Mouse (Mus musculus): Measurements from ENCODE around the gene Kcnma1. TPM values are rescaled to one million over a fixed set of nuclear protein-coding genes. Genes with fewer than 3 reads are reported as not detected.

Kcnma1 gene
- polyA plus RNA-seq, 1 experiment from 2014 or later, result 1.0 TPM

- Histone ChIP-seq H3K27ac (ENCODE audit: low read length) (no peak overlapping the region), H3K4me3 (ENCODE audit: low read length) (no peak overlapping the region), H3K36me3 (ENCODE audit: control insufficient read depth, insufficient read depth, low read length) (no peaks in the 10 kb centered on the region), H3K9me3 (ENCODE audit: control insufficient read depth, low read length) (no peaks in the 10 kb centered on the region), H3K4me2 (ENCODE audit: low read depth, low read length) (no peak overlapping the region), H3K4me1 (replicated peaks; ENCODE audit: control insufficient read depth, insufficient read depth, low read length) (no peaks in the 10 kb centered on the region), H3K9ac (ENCODE audit: low read length) (no peak overlapping the region), H3K27me3 (ENCODE audit: control insufficient read depth, insufficient read depth, low read depth, low read length) (no peaks in the 10 kb centered on the region)
- no peak for ATAC-seq (ENCODE audit: low read depth)
- WGBS, result 49% methylated on average over 7 of the region's 7 CpGs
Observed at GRCm38 (mm10) chr14:23605740-23606139, 408.6 kb downstream of the Kcnma1 start.

GRCm38 (mm10) chr14:23602937-23603336, 411.4 kb downstream of the Kcnma1 start:
- H3K27me3 ChIP-seq (ENCODE audit: control insufficient read depth, insufficient read depth, low read depth, low read length), result no peaks in the 10 kb centered on the region
- no peak for ATAC-seq (ENCODE audit: low read depth)
- H3K36me3 ChIP-seq (ENCODE audit: control insufficient read depth, insufficient read depth, low read length), result no peaks in the 10 kb centered on the region
- H3K9me3 ChIP-seq (ENCODE audit: control insufficient read depth, low read length), result no peaks in the 10 kb centered on the region
- H3K4me2 ChIP-seq (ENCODE audit: low read depth, low read length), result no peak overlapping the region
- H3K4me3 ChIP-seq (ENCODE audit: low read length), result no peak overlapping the region
- no peak overlapping the region for H3K9ac ChIP-seq (ENCODE audit: low read length)
- 23% methylated on average over 4 of the region's 4 CpGs for WGBS
- no peaks in the 10 kb centered on the region for H3K4me1 ChIP-seq (replicated peaks; ENCODE audit: control insufficient read depth, insufficient read depth, low read length)
- H3K27ac ChIP-seq (ENCODE audit: low read length), result no peak overlapping the region

GRCm38 (mm10) chr14:23602054-23602453, 412.2 kb downstream of the Kcnma1 start:
- no peak for ATAC-seq (ENCODE audit: low read depth)
- no peaks in the 10 kb centered on the region for H3K36me3 ChIP-seq (ENCODE audit: control insufficient read depth, insufficient read depth, low read length)
- no peak overlapping the region for H3K4me3 ChIP-seq (ENCODE audit: low read length)
- H3K27ac ChIP-seq (ENCODE audit: low read length), result no peak overlapping the region
- no peaks in the 10 kb centered on the region for H3K9me3 ChIP-seq (ENCODE audit: control insufficient read depth, low read length)
- 75% methylated on average over 2 of the region's 2 CpGs for WGBS
- no peak overlapping the region for H3K4me2 ChIP-seq (ENCODE audit: low read depth, low read length)
- no peak overlapping the region for H3K9ac ChIP-seq (ENCODE audit: low read length)
- no peaks in the 10 kb centered on the region for H3K27me3 ChIP-seq (ENCODE audit: control insufficient read depth, insufficient read depth, low read depth, low read length)
- H3K4me1 ChIP-seq (replicated peaks; ENCODE audit: control insufficient read depth, insufficient read depth, low read length), result no peaks in the 10 kb centered on the region

DNA sequence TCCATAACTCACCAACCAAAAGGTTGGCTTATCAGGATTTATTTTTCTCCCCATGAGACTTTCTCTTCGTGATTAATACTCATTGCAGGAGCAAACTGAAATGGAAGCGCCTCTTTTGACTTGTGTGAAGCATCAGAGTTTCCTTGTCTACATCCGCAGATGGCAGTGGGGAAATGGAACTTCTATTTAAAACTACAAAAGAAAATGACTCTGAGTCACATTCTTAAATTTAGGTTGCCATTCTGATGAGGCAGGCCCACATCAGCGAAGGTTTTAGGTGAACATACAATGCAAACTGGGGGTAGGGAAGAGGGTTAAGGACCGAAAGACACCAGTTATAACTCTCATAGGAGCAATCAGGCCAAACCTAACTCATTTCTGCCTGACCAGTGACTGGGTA, 419.7 kb downstream of the Kcnma1 start:
- no peak for ATAC-seq (ENCODE audit: low read depth)
- Histone ChIP-seq H3K9ac (ENCODE audit: low read length) (no peak overlapping the region), H3K27ac (ENCODE audit: low read length) (no peak overlapping the region), H3K4me2 (ENCODE audit: low read depth, low read length) (no peak overlapping the region), H3K4me3 (ENCODE audit: low read length) (no peak overlapping the region), H3K36me3 (ENCODE audit: control insufficient read depth, insufficient read depth, low read length) (no peaks in the 10 kb centered on the region), H3K4me1 (replicated peaks; ENCODE audit: control insufficient read depth, insufficient read depth, low read length) (no peaks in the 10 kb centered on the region), H3K9me3 (ENCODE audit: control insufficient read depth, low read length) (no peaks in the 10 kb centered on the region), H3K27me3 (ENCODE audit: control insufficient read depth, insufficient read depth, low read depth, low read length) (no peaks in the 10 kb centered on the region)
- WGBS, result 75% methylated on average over 5 of the region's 5 CpGs

DNA sequence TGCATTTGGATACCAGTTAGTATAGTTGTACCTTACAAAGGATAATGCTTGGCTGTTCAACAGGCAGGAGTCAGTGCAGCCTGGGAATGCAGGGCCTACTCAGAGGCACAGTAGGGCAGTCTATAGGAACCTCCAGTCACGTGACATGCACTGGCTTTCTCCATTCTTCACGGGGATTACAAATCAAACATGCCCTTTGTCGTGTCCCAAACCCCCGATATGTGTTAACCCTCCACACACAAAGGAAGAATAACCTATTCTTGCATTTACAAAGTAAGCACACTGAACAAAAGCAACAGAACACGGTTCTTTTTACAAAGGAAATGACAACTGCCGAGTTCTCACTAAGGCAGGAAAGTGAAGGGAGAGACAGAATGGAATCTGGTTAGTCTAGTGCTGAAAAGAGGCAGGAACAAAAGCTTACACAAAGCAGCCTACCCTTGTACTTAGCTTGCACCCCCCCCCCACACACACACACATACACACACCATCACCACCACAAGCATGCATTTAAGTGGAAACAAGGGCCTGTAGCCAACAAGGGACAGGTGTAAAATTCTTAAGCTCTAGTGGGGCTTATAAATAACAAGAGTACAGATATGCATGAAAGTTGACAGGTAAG, 421.4 kb downstream of the Kcnma1 start:
- Histone ChIP-seq H3K36me3 (ENCODE audit: control insufficient read depth, insufficient read depth, low read length) (no peaks in the 10 kb centered on the region), H3K9me3 (ENCODE audit: control insufficient read depth, low read length) (no peaks in the 10 kb centered on the region), H3K4me1 (replicated peaks; ENCODE audit: control insufficient read depth, insufficient read depth, low read length) (no peaks in the 10 kb centered on the region), H3K27ac (ENCODE audit: low read length) (no peak overlapping the region; the same call in 1 of the 2 replicates), H3K4me3 (ENCODE audit: low read length) (no peak overlapping the region), H3K4me2 (ENCODE audit: low read depth, low read length) (no peak overlapping the region), H3K9ac (ENCODE audit: low read length) (no peak overlapping the region), H3K27me3 (ENCODE audit: control insufficient read depth, insufficient read depth, low read depth, low read length) (no peaks in the 10 kb centered on the region)
- ATAC-seq (ENCODE audit: low read depth), result no peak; the same call in 1 of the 2 replicates
- 46% methylated on average over 6 of the region's 6 CpGs for WGBS

DNA sequence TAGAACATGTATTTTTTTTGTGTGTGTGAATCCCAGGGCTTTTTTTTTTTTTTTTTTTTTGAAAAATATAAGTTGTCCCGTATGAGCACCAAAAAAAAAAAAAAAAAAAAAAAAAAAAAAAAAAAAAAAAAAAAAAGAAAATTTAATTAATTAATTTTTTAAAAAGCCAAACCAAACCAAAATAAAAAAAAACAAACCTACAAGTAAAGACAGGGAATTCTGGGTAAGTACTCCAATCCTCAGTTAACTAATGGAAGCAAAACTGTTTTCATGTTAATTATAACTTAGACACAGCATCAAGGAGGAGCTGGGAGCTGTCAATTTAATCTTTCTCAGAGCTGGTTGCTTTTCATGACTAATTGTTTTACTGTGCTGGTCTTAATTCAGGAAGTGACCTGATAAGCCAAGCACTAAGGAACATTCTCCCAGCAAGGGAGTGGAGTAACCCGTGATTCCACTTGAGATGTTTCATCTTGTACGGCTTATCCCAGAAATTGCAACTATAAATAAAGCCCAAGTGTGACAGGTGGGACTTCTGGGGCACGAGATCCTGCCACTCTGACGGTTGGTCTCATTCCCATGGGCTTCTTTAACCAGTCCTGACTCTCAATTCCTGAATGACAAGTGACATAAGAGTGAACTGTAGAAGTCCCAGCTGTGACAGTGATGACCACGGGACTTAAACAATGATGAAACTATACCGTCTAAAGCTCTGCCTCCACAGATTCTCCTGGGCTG, 424.4 kb downstream of the Kcnma1 start:
- no peak overlapping the region for H3K4me2 ChIP-seq (ENCODE audit: low read depth, low read length)
- WGBS, result 61% methylated on average over 7 of the region's 7 CpGs
- no peaks in the 10 kb centered on the region for H3K36me3 ChIP-seq (ENCODE audit: control insufficient read depth, insufficient read depth, low read length)
- no peak for ATAC-seq (ENCODE audit: low read depth)
- no peak overlapping the region for H3K4me3 ChIP-seq (ENCODE audit: low read length)
- no peaks in the 10 kb centered on the region for H3K4me1 ChIP-seq (replicated peaks; ENCODE audit: control insufficient read depth, insufficient read depth, low read length)
- no peak overlapping the region for H3K9ac ChIP-seq (ENCODE audit: low read length)
- H3K27me3 ChIP-seq (ENCODE audit: control insufficient read depth, insufficient read depth, low read depth, low read length), result no peaks in the 10 kb centered on the region
- H3K9me3 ChIP-seq (ENCODE audit: control insufficient read depth, low read length), result no peaks in the 10 kb centered on the region
- no peak overlapping the region for H3K27ac ChIP-seq (ENCODE audit: low read length)

GRCm38 (mm10) chr14:23587451-23587850, 426.8 kb downstream of the Kcnma1 start:
- H3K27ac ChIP-seq (ENCODE audit: low read length), result no peak overlapping the region
- no peak overlapping the region for H3K4me2 ChIP-seq (ENCODE audit: low read depth, low read length)
- H3K4me3 ChIP-seq (ENCODE audit: low read length), result no peak overlapping the region
- no peaks in the 10 kb centered on the region for H3K4me1 ChIP-seq (replicated peaks; ENCODE audit: control insufficient read depth, insufficient read depth, low read length)
- no peak overlapping the region for H3K9ac ChIP-seq (ENCODE audit: low read length)
- no peaks in the 10 kb centered on the region for H3K9me3 ChIP-seq (ENCODE audit: control insufficient read depth, low read length)
- WGBS, result 61% methylated on average over 9 of the region's 9 CpGs
- ATAC-seq (ENCODE audit: low read depth), result no peak
- H3K36me3 ChIP-seq (ENCODE audit: control insufficient read depth, insufficient read depth, low read length), result no peaks in the 10 kb centered on the region
- H3K27me3 ChIP-seq (ENCODE audit: control insufficient read depth, insufficient read depth, low read depth, low read length), result no peaks in the 10 kb centered on the region

DNA sequence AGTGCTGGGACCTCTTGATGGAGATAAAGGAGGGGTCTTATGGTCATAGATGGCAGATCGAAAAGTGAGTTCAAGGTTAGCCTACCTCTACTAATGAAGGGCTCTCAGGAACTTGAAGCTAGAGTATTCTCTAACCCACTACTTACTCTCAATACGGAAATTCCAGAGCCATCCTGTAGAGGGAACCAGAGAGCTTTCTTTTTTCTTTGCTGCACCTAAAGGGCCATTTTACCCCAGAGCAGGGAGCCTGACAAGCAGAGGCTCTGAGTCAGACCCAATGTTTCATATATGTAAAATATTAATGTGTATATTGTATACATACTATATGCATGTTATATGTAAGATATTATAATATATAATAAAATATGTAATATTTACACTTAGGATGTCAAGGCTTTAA, 431.1 kb downstream of the Kcnma1 start:
- H3K36me3 ChIP-seq (ENCODE audit: control insufficient read depth, insufficient read depth, low read length), result no peaks in the 10 kb centered on the region
- no peaks in the 10 kb centered on the region for H3K4me1 ChIP-seq (replicated peaks; ENCODE audit: control insufficient read depth, insufficient read depth, low read length)
- no peak overlapping the region for H3K4me3 ChIP-seq (ENCODE audit: low read length)

DNA sequence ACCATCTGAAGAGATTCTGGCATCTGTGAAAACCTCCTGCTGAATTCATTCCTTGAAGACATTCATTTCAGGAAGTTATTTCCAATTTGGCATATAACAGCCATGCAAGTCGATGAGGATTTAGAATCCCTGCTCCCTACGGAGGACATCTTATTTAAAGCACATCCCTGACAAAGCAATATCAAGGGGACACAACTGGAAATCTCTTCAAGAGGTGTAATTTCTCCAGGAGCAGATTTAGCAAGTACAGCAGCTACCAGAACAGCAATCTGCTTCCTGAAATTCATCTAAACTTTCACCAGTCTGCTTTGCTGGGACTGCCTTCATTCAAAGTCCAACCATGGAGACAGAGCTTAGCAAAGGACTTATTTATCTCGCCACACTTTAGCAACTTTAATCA, 433.0 kb downstream of the Kcnma1 start:
- H3K36me3 ChIP-seq (ENCODE audit: control insufficient read depth, insufficient read depth, low read length), result no peaks in the 10 kb centered on the region
- H3K4me3 ChIP-seq (ENCODE audit: low read length), result no peak overlapping the region
- H3K9me3 ChIP-seq (ENCODE audit: control insufficient read depth, low read length), result no peaks in the 10 kb centered on the region
- no peaks in the 10 kb centered on the region for H3K27me3 ChIP-seq (ENCODE audit: control insufficient read depth, insufficient read depth, low read depth, low read length)
- no peak overlapping the region for H3K9ac ChIP-seq (ENCODE audit: low read length)
- no peak overlapping the region for H3K4me2 ChIP-seq (ENCODE audit: low read depth, low read length)
- H3K4me1 ChIP-seq (replicated peaks; ENCODE audit: control insufficient read depth, insufficient read depth, low read length), result no peaks in the 10 kb centered on the region
- no peak for ATAC-seq (ENCODE audit: low read depth)
- WGBS, result 73% methylated on average over 3 of the region's 3 CpGs
- no peak overlapping the region for H3K27ac ChIP-seq (ENCODE audit: low read length)

More for the DNA sequence above, 431.1 kb downstream of the Kcnma1 start:
- ATAC-seq (ENCODE audit: low read depth), result no peak
- 16% methylated on average over 2 of the region's 2 CpGs for WGBS
- no peaks in the 10 kb centered on the region for H3K9me3 ChIP-seq (ENCODE audit: control insufficient read depth, low read length)
- H3K27ac ChIP-seq (ENCODE audit: low read length), result no peak overlapping the region
- no peaks in the 10 kb centered on the region for H3K27me3 ChIP-seq (ENCODE audit: control insufficient read depth, insufficient read depth, low read depth, low read length)
- H3K4me2 ChIP-seq (ENCODE audit: low read depth, low read length), result no peak overlapping the region
- no peak overlapping the region for H3K9ac ChIP-seq (ENCODE audit: low read length)
